Mouse (Mus musculus): ENCODE measurements at regions not wholly inside any gene's neighbourhood (a gene's known extent, or its start where the extent isn't known, plus 50 kb on each side); places are given as distances from the start of the nearest gene placed in this dataset.

DNA sequence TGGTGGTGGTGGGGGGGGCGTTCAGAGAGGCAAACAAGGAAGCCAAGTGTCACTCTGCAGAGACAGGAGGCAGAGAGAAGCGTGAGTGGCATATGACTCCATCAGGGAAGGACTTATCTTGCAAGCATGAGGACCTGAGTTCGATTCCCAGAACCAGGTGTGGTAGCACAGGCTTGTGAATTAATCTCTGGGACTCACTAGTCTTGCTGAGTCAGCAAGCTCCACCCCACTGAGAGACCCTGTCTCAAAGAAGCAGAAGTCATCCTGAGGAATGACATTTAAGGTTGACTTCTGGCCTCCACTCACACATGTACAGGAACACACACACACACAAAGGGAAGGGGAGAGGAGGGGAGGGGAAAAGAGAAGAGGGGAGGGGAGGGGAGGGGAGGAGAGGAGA lies 156.5 kb downstream of the Rplp1 start:
- DNase-seq (ENCODE audit: low spot score) = no peak

DNA sequence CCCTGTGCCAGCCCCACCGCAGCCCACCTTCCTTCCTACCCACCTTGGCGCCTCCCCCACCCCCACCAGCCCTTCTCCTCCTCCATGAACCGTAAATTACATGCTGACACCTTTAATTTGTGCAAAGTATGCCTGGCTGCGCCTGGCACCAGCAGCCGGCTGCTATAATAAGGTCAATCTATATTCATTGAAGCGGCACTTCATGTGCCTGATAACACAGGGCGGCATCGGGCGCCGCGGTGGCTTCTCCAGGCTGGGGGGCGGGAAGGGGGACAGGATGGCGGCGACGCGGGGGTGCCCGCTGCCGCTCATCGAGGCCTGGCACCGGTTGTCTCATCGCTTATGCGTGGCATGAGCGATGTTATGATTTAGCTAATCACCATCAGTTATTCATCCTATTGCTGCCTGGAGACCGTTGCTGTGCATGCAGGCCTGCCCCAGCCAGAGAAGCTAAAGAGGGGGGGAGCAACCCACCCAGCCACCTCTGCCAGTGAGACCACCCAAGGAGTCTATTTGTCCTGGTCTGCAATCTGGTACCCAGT lies 157.5 kb downstream of the Rplp1 start:
- DNase-seq (ENCODE audit: low spot score) = no peak

DNA sequence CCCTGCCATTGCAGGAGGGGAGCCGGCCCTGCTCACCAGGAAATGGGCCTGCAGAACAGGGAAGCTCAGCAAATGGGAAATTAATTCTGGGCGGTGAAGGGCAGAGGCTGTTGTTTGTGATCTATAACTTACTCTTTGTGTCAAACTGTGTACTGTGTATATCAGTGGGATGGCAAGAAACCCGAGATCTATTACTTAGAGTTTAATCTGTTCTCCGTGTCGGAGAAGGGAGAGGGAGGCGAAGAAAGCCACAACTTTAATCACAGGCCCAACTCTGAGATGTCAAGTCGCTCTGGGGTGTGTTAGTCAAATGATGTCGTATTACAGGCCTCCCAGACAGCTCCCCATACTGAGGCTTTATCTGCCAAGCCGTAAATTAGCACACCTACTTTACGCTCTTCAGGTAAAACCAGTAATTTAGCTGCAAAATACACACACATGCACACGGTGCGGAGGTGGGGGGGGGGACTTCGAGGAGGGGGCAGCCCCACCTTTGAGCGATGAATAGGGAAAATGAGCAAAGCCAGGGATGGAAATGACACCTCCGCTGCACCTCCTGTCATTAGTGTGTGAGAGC lies 158.0 kb downstream of the Rplp1 start:
- no peak for DNase-seq (ENCODE audit: low spot score)

DNA sequence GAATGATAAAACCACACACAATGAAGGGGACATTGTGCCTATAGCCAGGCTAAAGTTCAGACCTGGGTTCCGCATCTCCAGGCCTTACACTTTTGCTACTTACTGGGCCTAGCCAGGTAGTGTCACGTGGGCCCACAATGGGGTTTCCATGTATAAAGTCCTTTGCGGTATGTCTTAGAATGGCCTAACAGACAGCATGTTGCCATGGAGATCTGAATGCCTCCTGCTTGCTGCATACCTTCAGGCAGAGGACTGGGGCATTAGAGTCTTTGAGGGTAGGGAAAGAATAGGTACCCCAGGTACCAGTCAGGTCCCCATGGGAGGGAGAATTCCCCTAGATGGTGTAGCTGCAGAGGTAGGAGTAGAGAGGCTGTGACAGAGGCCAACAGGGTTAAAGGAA lies 159.0 kb downstream of the Rplp1 start:
- DNase-seq (ENCODE audit: low spot score) = no peak

DNA sequence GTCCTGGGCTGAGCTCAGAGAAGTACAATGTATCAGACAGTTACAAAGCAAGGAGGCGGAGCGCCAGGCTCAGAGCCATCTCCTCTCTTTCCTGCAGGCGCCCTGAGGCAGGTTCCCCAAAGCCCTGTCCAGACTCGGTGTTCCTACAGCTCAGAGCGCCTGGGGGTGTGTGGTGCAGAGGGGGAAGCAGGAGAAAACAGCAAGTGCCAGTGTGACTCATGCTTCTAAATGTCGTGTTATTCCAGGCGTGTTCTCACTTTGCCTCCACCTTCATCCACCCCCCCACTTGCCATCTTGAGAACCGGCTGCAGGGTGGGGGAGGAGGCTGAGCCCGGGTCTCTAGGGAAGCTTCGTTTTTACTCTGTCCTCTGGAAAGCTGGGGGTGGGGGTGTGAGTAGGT lies 160.5 kb downstream of the Rplp1 start:
- no peak for DNase-seq (ENCODE audit: low spot score)

DNA sequence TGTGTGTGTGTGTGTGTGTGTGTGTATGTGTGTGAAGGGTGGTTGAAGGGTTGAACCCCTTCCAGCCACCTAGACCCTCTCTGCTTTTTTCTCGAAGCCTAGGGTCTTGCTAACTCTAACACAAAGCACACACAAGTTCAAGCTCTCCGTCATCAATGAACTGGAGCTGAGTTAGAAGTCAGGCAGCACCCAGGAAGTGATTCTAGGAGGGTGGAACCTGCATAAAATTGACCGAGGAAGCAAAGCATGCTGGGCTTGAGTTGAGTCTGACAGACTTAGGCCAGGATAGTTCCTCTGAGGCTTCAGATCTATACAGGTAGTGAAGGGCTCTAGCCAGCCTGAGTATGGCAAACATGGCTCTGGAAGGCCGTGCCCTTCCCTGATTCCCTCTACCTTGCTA lies 165.1 kb downstream of the Rplp1 start:
- DNase-seq (ENCODE audit: low spot score) = no peak

DNA sequence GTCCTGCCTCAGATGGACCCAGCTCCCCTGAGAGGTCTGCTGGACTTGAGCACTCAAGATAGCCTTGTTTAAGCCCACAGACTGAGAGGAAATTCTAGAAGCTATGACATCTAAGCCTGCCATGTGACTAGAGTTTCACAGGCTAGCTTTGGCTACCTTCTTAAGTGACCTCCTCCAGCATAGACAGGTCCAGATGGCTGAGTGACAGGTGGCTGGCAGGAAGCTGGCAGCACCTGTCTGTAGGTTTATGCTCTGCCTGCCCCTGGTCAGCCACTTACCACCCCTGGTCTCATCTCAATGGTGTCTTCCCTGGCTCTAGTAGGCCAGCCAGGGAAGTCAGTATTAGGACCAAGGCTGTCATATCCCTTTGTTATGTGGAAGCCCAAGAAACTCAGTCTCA lies 165.9 kb downstream of the Rplp1 start:
- DNase-seq (ENCODE audit: low spot score) = no peak

DNA sequence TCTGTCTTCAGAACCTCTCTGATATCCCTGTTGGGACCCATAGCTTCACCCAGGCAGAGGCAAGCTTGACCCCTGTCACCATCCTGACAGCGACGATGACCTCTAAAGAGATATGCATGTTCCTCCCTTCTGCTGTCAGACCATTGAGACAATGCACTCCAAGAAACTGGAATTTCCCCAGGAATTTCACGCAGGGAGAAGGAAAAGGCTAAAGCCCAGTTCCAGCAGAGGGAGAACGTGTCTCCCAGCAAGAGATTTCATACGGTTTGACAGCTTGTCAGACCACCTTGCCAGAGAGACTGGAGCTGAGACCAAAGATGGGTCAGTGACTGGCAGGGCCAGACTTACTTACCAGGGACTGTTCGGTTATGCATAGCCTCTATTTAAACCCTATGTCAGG lies 167.9 kb downstream of the Rplp1 start:
- DNase-seq (ENCODE audit: low spot score) = no peak

DNA sequence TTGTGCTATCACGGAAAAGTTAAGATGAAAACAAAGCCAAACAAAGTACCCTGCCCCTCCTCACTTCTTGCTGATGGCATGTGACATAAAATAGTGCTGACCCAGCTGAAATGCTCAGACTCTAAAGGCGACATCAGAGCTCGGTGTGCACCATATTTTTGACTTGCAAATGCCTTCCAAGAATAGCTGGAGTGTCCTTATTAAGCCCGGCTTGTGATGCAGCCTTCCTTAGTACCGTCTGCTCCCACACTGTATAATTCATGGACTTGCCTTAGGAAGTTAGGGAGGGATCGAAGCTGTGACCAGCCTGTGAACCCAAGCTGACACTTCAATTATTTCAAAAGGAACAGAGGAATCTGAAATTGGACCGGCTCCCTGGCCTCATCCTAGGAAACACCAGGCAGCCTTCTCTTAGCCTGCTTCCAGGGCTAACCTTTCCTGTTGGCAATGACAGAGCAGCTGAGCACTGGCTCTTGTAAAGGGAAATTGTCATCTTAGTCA lies 169.0 kb downstream of the Rplp1 start:
- DNase-seq (ENCODE audit: low spot score) = no peak

DNA sequence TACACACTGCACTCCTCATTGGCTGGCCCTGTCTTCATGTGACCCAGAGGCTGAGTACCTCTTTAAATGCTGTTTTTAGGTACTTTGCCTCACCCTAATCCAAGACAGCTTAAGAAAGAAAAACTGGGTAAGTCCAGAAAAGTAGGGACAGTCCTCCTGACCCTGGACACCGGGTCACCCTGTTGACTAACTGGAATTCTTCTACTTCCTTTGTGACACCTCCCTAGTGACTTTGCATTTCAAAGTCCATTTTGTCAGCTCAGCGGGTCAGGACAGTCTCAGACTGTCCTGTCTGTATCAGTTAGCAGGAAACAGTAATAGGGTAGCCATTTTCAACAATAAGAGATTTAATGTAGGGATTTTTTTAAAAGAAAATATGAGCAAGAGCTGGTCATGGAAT lies 180.8 kb downstream of the Rplp1 start:
- no peak for DNase-seq (ENCODE audit: low spot score)

DNA sequence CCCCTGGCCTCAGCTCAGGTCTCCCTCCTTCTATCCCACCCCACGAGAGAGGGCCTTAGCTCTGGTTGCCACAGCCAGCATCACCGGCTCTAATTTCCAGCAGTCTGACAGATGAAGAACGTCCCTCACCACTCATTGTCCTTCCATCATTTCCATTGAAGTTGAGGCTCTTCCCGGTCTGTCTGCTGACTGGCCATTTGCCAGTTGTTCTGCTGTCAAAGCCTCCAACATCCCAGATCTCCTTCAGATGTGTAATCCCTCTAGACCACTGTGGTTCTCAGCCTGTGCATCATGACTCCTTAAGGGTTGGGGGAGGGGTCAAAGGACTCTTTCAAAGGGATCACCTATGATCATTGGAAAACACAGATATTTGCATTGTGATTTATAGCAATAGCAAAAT lies 181.6 kb downstream of the Rplp1 start:
- DNase-seq (ENCODE audit: low spot score) = no peak

DNA sequence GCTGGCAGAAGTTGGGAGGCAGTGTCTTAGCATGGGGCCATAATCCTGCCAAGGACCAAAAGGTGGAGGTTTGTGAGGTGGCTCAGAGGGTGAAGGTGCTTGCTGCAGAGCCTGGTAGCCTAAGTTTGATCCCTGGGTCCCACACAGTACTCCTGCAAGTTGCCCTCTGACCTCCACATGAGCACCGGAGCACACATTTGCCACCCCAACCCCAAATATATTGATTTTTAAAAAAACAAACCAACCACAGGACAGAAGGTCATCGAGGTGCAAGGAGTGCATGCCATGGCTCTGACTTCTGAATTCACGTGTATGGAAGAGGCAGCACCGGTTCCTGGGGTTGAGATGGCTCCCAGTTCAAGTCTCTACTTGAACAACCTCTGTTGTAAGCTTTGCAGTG lies 186.2 kb downstream of the Rplp1 start:
- DNase-seq (ENCODE audit: low spot score) = no peak

DNA sequence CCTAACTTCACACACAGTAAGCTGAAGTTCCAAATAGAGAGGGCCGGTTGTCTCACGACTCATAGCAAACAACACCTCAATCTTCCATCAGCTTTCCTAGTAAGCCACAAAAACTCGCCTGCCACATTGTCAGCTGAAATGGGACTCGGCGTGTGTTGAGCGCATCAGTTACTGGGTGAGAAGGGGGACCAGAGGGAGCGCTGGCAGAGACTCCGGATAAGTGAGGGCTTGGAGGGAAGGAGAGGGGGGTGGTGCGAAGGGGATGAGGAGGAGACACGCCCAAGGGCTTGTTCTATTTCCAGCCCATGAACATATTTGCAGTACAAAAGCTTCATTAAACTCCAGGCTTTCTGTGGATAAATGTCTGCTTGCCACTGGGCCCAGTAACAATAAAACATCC lies 186.7 kb downstream of the Rplp1 start:
- DNase-seq (ENCODE audit: low spot score) = no peak

DNA sequence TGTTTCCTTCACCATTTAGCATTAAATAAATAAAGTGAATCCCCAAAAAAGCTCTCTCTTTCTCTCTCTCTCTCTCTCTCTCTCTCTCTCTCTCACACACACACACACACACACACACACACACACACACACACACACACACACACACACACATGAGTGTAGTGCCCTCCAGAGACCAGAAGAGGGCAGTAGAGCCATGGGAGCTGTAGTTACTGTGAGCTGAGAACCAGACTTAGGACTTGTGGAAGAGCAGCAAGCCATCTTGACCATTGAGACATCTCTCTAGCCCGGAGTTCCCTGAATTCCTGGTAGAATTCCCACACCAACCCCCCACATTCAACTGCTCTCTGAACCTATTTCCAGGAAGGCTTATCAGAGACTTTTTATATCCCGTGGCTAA lies 190.3 kb downstream of the Rplp1 start:
- DNase-seq (ENCODE audit: low spot score) = no peak

DNA sequence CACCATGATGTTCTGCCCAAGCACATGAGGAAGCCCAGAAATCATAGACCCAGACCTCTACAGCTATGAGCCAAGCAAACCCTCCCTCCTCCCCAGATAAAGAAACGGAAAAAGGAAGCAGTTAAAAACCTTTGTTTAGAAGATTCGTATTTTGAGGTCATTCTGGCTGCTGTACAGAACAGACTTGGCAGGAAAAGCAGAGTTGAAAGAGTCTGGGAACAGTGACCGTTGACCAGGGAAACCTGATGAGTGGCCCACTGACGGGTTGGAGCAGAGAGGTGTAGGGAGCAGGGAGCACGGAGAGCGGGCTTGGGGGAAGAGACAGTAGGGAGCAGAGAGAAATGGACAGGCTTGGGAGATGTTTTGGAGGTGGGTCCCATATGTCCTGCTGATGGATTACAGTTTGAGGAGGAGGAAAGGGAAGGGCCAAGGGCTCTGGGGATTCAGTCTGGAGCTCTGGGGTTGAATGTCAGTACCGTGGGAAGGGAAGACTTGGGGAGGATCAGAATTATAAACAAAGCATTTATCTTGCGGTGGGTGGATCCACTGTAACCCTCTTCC lies 191.2 kb downstream of the Rplp1 start:
- no peak for DNase-seq (ENCODE audit: low spot score)

DNA sequence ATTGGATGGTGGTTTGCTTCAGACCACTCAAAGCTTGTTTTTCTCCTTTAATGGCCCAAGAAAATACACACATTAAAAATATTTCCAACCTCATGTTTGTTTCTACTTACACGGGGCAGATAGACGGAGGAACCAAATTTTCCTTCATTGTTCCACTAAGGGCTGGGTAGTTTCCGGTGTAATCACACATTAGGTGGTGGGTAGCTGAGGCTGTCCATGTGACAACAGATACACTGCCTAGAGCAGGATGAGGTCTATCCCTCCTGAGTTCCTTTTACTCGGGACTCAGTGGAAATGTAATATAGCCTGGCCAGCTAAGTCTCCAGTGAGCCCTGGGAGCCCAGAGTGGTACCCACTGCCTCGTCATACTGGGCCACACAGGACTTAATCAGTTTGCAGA lies 192.5 kb downstream of the Rplp1 start:
- no peak for DNase-seq (ENCODE audit: low spot score)

DNA sequence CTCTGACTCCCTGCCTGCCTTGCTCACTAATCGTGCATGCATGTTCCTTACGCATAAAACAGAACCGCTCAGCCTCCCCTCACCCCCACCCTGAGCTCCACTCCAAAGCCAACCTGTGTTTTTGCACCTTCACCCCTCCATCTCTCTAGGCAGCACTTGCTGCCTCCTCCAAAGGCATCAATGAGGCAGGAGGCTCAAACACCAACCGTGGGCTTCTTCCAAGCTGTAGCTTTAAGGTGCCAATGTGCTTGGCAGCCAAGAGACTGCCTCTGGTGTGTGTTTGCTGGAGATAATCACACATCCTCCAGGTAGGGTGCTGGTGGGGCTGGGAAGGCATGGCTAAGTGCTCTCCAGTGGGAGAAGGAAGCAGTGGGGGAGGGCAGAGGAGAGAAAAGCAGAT lies 193.3 kb downstream of the Rplp1 start:
- DNase-seq (ENCODE audit: low spot score) = no peak

DNA sequence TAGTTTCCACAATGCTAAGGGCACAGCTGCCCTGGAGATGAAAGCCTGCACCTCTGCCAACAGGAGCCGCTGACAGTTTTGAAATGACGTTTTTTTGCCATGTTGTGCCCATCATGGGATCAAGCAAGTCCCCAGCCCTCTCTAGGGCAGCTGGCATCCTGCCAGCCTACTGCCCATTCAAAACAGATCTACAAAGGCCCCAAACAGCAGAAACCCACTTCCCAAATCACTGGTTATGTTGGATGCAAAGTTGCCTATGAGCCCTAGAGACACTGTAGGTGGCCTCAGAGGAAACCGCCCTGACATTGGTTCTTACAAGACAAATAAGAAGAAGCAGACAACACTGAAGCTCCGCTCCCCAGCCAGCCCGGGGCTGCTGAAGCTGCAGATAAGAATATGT lies 194.1 kb downstream of the Rplp1 start:
- no peak for DNase-seq (ENCODE audit: low spot score)

DNA sequence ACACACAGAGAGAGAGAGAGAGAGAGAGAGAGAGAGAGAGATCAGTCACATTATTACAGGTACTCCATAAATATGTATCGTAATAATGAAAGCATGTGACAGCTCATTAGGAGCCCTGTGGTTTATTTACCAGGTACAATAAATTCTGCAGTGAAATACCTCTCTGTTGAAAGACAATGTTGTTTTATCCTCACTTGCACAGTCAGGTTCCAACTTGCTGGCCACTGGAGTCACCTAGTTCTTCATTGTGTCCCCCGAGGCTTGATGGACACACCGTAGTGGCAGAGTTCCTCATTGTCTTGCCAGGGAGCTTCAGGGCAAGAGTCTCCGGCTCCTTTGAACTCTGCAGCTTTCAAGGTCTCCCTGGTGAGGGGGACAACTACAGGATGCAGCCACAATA lies 197.6 kb downstream of the Rplp1 start:
- DNase-seq (ENCODE audit: low spot score) = no peak

DNA sequence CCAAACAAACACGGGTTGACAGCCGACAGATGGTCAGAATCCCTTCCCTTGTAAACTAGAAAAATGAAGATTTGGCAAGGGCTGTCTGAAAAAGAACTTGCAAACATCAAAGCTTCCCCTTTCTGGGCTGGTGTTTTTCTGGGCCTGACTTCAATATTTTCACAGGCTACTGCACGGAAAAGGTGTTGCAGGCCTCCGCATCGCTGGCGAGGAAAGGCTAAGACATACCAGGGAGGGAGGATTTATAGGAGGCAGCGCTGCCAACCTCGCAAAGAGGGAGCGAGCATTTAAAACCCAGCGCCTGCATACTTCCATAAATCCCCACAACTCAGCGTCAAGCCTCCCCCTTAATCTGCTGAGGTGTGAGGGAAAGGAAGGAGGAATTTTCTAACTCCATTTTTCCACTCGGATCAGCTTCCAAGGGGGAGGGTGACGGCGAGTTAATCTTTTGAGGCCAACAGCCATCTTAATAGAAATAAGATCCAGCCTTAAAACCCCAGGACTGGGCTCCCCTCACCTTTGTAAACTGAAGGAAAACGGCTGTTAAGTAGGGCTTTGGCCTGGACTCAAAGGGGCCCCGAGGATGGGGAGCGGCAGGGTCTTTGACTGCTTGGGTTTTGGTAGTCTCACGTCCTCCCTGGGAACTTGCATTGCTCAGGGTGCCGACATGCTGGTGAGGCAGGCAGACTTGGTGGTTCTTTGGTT lies 199.9 kb downstream of the Rplp1 start:
- DNase-seq (ENCODE audit: low spot score) = no peak

DNA sequence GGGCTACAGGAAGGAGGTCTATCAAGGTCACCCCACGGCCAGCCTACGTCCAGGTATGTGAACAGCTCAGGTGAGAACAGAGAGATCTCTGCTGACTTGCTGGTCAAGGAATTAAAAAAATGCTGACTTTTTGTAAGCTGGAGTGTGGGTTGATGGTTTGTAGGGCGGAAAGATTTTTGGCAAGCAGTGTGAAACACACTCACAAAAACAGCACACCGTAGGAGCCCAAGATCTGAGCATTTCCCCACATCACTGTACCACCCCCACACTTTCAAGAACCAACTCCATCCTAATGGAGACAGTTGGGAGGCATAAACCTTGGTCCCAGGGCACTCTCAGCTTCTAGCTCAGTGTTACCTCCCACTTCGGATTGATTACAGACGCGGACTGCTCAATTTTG lies 200.5 kb downstream of the Rplp1 start:
- DNase-seq (ENCODE audit: low spot score) = no peak

DNA sequence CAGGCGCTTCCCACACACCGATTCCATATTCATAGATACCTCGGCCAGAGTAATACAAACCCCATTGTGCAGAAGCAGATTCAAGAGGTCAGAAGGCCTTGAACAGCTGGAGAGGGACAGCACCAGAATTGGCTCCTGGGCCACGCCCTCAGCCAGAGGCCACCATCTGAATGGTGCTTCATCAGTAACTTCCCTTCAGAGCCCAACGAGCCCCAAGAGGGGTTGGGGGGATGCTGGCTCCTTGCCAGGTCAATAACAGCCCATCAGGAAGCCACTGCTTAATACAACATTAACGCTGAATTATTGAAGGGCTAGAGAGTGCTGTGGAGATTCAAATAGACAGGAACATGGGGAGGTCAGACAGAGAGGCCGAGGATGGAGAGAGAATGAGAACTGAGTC lies 203.0 kb downstream of the Rplp1 start:
- no peak for DNase-seq (ENCODE audit: low spot score)

DNA sequence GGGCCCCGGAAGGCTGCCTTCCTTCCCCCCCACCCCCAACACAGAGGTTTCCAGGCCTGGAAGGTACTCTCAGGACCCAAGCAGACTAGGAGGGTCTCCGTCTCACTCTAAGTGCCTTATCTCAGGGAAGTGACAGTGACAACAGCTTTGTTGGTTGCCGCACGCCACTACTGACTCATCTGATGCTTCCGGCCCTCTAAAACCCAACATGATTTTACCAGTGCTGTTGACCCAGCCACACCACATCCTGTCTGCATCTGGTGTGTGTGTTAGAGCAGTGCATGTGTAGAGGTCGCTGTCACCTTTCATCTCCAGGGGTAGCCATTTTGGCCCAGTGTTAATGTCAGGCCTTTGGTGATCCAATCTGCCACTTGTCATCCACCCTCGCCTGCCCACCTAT lies 206.5 kb downstream of the Rplp1 start:
- no peak for DNase-seq (ENCODE audit: low spot score)

DNA sequence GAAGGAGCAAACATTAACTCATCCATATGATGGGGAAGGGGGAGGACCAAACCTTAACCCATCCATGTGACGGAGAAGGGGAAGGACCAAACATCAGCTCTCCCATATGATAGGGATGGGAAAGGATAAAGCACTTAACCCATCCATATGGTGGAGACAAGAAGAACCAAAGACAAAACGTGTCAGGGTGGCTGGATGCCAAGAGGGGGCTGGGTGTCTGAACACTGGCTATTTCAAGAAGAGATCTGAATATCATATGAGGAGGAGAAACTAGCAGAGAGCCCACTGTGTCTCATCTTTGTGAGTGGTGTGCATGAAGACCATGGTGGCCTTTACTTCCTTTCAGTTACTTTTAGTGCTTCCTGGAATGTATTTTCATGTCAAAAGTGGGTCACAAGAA lies 207.0 kb downstream of the Rplp1 start:
- DNase-seq (ENCODE audit: low spot score) = no peak
